In the genomic region with DNA sequence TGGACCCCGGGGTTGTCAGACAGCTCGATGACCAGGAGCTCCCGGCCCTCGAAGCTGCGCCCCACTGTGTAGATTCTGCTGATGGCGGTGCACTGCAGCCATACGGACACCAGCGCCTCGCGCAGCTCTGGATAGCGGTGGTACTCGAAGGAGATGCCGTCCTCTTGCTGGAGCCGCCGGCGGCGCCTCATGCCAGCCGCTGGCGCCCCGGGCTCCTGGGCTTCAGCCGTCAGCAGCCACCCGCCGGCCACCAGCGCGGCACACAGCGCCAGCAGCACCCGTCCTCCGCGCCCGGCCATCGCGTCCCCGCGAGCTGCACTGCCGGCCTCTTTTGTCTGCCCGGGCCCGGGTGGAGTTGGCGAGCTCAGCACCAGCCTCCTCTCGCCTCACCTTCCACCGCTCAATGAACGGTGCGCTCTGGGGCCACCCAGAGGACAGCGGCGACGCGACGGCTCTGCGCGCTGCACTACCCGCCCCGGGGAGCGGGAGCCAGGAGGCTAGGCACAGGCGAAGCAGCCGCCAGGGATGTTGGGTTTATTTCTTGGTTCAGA, we compare ENCODE assay signal across 8 mouse cellular contexts. TPM values are rescaled to one million over a fixed set of nuclear protein-coding genes. Genes with fewer than 3 reads are reported as not detected.
A peak's percentile ranks its signal among the peaks of the same experiment; 100 is the strongest.
DNase-seq lines count a peak whose midpoint lies in the region; ATAC-seq and TF ChIP-seq lines count a peak whose summit lies in the region.

A gene (minus strand): TSS at position 404 of the 551 bp plus-strand sequence.

- 0% methylated on average over 54 of the region's 54 CpGs for WGBS in forebrain, postnatal 0 days
- WGBS in liver, embryonic 13.5 days (ENCODE audit: insufficient replicate concordance), result under 1% methylated on average over 54 of the region's 54 CpGs
- WGBS in neural tube, embryonic 12.5 days, result under 1% methylated on average over 54 of the region's 54 CpGs

- H3K4me2 ChIP-seq in forebrain, postnatal 0 days (ENCODE audit: low read depth), result peak within 1 kb of the TSS; percentile 61
- H3K4me2 ChIP-seq in liver, embryonic 13.5 days, result peak within 1 kb of the TSS; percentile 63
- peak within 1 kb of the TSS; percentile 64 for H3K4me2 ChIP-seq in neural tube, embryonic 12.5 days (replicated peaks)

- H3K9ac ChIP-seq in forebrain, postnatal 0 days, result peak within 1 kb of the TSS; percentile 99
- H3K9ac ChIP-seq in liver, embryonic 13.5 days, result no peak within 1 kb of the TSS
- H3K9ac ChIP-seq in neural tube, embryonic 12.5 days, result peak within 1 kb of the TSS; percentile 79

- DNase-seq in ES-CJ7 (ENCODE audit: low read depth, low spot score), result peak; percentile 90
- peak; percentile 94 for DNase-seq in cerebellum, adult 18-20 months
- DNase-seq in forebrain, postnatal 0 days, result peak; percentile 93
- peak; percentile 85 for DNase-seq in heart, postnatal 14 days
- peak; percentile 84 to 89 for DNase-seq in kidney, postnatal 4 days
- DNase-seq in liver, embryonic 13.5 days, result no peak
- DNase-seq in testis, postnatal 14 days (ENCODE audit: low spot score), result peak; percentile 75

- intact Hi-C loops in heart, postnatal 14 days (cut with DNase I), result loop anchor here (1.0 to 2.0 kb wide), 3 partner anchors 14 to 248 kb away; no protein-coding TSS in a partner anchor

- H3K36me3 ChIP-seq in forebrain, postnatal 0 days (ENCODE audit: insufficient read depth), result no peaks in the 10 kb centered on the region
- H3K36me3 ChIP-seq in liver, embryonic 13.5 days, result no peaks in the 10 kb centered on the region
- no peaks in the 10 kb centered on the region for H3K36me3 ChIP-seq in neural tube, embryonic 12.5 days

- ATAC-seq in forebrain, postnatal 0 days, result peak; percentile 99
- peak; percentile 78 for ATAC-seq in liver, embryonic 13.5 days (ENCODE audit: low read depth)
- ATAC-seq in neural tube, embryonic 12.5 days (ENCODE audit: low FRiP score, low read depth), result peak; percentile 99

- no peaks in the 10 kb centered on the region for H3K27me3 ChIP-seq in forebrain, postnatal 0 days (ENCODE audit: insufficient read depth, low read length)
- H3K27me3 ChIP-seq in liver, embryonic 13.5 days, result peaks cover 33% of the 10 kb centered on the region
- H3K27me3 ChIP-seq in neural tube, embryonic 12.5 days (replicated peaks), result no peaks in the 10 kb centered on the region

- peaks cover 13% of the 10 kb centered on the region; the same call in 1 of the 2 replicates for H3K4me1 ChIP-seq in forebrain, postnatal 0 days (ENCODE audit: insufficient read depth)
- no peaks in the 10 kb centered on the region for H3K4me1 ChIP-seq in liver, embryonic 13.5 days (replicated peaks)
- peaks cover 21% of the 10 kb centered on the region; the same call in 1 of the 2 replicates for H3K4me1 ChIP-seq in neural tube, embryonic 12.5 days

- no peaks in the 10 kb centered on the region for H3K9me3 ChIP-seq in forebrain, postnatal 0 days (ENCODE audit: low read length)
- no peaks in the 10 kb centered on the region for H3K9me3 ChIP-seq in liver, embryonic 13.5 days (replicated peaks)
- H3K9me3 ChIP-seq in neural tube, embryonic 12.5 days, result no peaks in the 10 kb centered on the region

- H3K4me3 ChIP-seq in forebrain, postnatal 0 days (ENCODE audit: low read depth, low read length), result peak within 1 kb of the TSS; percentile 84
- peak within 1 kb of the TSS; percentile 43 for H3K4me3 ChIP-seq in liver, embryonic 13.5 days (replicated peaks)
- peak within 1 kb of the TSS; percentile 54 for H3K4me3 ChIP-seq in neural tube, embryonic 12.5 days

- H3K27ac ChIP-seq in forebrain, postnatal 0 days (ENCODE audit: low read depth, low read length), result peak within 1 kb of the TSS; percentile 98
- H3K27ac ChIP-seq in liver, embryonic 13.5 days, result no peak within 1 kb of the TSS
- peak within 1 kb of the TSS; percentile 84 for H3K27ac ChIP-seq in neural tube, embryonic 12.5 days

- peak; percentile 84 for TF ChIP-seq CTCF in forebrain, postnatal 0 days (IDR thresholded peaks at IDR 0.05; ENCODE audit: low read depth)

RNA-seq across cellular contexts. Expression of the gene that starts here (rescaled TPM):
- total RNA-seq in forebrain, postnatal 0 days (2014; rRNA removed), result 557 and 627 TPM in 2 replicates
- 825 and 1,102 TPM in 2 replicates for polyA plus RNA-seq in forebrain, postnatal 0 days (2015; fragmentation: Nextera tagmentation; extraction: Ambion mirVana)
- total RNA-seq in heart, postnatal 14 days (2021), result 100 to 1,000 TPM; 283 to 292 TPM
- 4.9 and 5.0 TPM in 2 replicates for polyA plus RNA-seq in liver, embryonic 13.5 days (2015; fragmentation: Nextera tagmentation; extraction: Ambion mirVana)
- 423 and 464 TPM in 2 replicates for polyA plus RNA-seq in neural tube, embryonic 12.5 days (2016; fragmentation: Nextera tagmentation; extraction: Ambion mirVana)

Comparison
In these comparisons a context has a peak if more than half of its experiments do, and no peak if none do; other contexts are left out.
1. RNA of the gene that starts here (polyA plus RNA-seq): 825 to 1,102 TPM in forebrain, postnatal 0 days and 423 to 464 TPM in neural tube, embryonic 12.5 days; 4.9 to 5.0 TPM in liver, embryonic 13.5 days; every median in the first group is over 10 times any median in the second.
2. Peak in every context shown above with its lines, with median percentiles within 50 percentile points of each other: ATAC-seq, H3K4me2 ChIP-seq and H3K4me3 ChIP-seq.